In the genomic region with DNA sequence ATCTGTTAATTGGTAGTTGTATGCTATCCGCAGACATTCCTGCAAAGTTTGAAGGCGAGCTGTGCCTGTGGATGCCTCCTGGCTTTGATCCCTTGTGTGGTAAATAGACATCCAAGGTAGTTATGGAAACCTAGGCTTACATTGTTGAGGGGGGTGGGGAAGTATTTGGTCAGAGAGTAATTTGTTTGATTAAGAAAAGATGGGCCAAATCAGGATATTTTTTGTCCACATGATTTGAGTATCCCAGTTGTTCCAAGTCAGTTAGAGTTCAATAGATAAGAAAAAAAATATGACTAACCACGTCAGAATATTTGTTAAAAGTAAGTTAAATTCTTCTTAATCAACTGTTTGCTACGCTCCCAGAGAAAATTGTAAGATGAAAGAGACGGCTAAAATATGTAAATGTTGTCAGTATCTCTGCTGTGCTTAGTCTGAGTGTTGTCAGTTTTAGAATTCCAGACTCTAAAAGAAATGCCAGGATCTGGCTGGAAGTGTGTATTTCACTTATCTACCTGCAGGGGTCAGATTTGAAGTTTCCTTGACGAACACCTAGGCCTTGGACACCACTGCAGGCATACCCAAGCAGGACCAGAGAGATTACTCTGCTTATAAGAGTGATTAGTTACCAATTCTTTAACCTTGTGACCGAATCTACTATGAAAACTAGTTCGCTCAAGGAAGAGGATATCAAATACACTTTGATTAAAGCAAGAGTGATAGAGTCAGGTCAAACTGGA, we compare ENCODE assay signal across 9 mouse cellular contexts.
DNase-seq lines count a peak whose midpoint lies in the region; ATAC-seq lines count a peak whose summit lies in the region.
"Had no signal": no experiment of that assay in that cellular context is flagged by ENCODE, and none has a peak within 500 bp of the region (broad histone marks: within the 10 kb centered on the region; RNA-seq: fewer than 3 reads in every experiment).

No protein-coding gene starts in this region.

- H3K36me3 ChIP-seq in midbrain, embryonic 12.5 days, result no peaks in the 10 kb centered on the region
- H3K36me3 ChIP-seq: neural tube, embryonic 15.5 days had no signal

- WGBS in midbrain, embryonic 12.5 days, result 35% methylated on average over 8 of the region's 8 CpGs

- H3K9me3 ChIP-seq in midbrain, embryonic 12.5 days, result no peaks in the 10 kb centered on the region
- H3K9me3 ChIP-seq: neural tube, embryonic 15.5 days had no signal

- peak overlapping the region; percentile 57 for H3K4me2 ChIP-seq in midbrain, embryonic 12.5 days (replicated peaks)
- H3K4me2 ChIP-seq: neural tube, embryonic 15.5 days had no signal

- ATAC-seq in midbrain, embryonic 12.5 days (ENCODE audit: low FRiP score, low read depth), result no peak
- no peak; the same call in 1 of the 2 replicates for ATAC-seq in frontal cortex, adult (ENCODE audit: low TSS enrichment)

- H3K4me1 ChIP-seq in midbrain, embryonic 12.5 days, result peaks cover 4% of the 10 kb centered on the region; the same call in 1 of the 2 replicates

- H3K27ac ChIP-seq in midbrain, embryonic 12.5 days (replicated peaks), result no peak overlapping the region
- H3K27ac ChIP-seq: neural tube, embryonic 15.5 days had no signal

- DNase-seq in cerebellum, adult 9-10 months, result peak; percentile 48
- no peak for DNase-seq in cerebellum, postnatal 4 days (ENCODE audit: low spot score in 2 of 2)
- DNase-seq in kidney, postnatal 36 days, result peak; percentile 40 to 49
- no peak for DNase-seq in kidney, adult 11 months
- peak; percentile 82 for DNase-seq in Muller cell, postnatal 12 days (ENCODE audit: inconsistent ontology term)
- no peak for DNase-seq in ovary, adult 18-20 months (ENCODE audit: low spot score)

- peak overlapping the region; percentile 17; the same call in 1 of the 2 replicates for H3K4me3 ChIP-seq in midbrain, embryonic 12.5 days
- H3K4me3 ChIP-seq: neural tube, embryonic 15.5 days had no signal

- H3K27me3 ChIP-seq in midbrain, embryonic 12.5 days, result no peaks in the 10 kb centered on the region; the same call in 1 of the 2 replicates

- H3K9ac ChIP-seq in midbrain, embryonic 12.5 days (replicated peaks), result no peak overlapping the region
- H3K9ac ChIP-seq: neural tube, embryonic 15.5 days had no signal

Comparison
In these comparisons a context has a peak if more than half of its experiments do, and no peak if none do; other contexts are left out.
1. DNase-seq: peak in cerebellum, adult 9-10 months (single experiment), kidney, postnatal 36 days (2 of 2) and Muller cell, postnatal 12 days (single experiment); none in cerebellum, postnatal 4 days (0 of 2), kidney, adult 11 months (single experiment) and ovary, adult 18-20 months (single experiment).